Mouse (Mus musculus): ENCODE measurements around the gene Mrps33. TPM values are rescaled to one million over a fixed set of nuclear protein-coding genes. Genes with fewer than 3 reads are reported as not detected.

Gene Mrps33
- total RNA-seq, 1 experiment, result 88.6 TPM

DNA sequence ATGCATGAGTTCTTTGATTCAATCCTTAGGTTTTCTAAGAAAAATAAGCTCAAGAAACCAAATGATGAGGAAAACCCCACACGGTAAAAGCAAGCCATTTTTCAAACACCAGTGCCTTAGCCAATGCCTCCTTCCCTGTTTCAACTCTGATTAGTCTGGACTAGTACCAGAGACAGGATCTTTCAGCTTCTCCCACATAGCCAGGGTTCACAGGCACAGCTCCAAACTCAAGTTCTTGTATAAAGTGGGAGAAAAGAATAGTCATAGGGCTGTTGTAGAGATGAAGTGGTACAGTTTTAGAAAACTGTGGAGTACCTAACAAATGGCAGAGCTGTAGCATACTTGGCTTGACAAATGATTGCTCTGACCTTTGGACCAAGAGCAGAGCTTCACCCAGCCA, 14.6 kb downstream of the Mrps33 start:
- TF ChIP-seq ZC3H11A (IDR thresholded peaks at IDR 0.05; ENCODE audit: borderline replicate concordance, low read depth, low read length) (no peak), CHD2 (IDR thresholded peaks at IDR 0.05; ENCODE audit: low read depth, low read length) (no peak), ZNF384 (IDR thresholded peaks at IDR 0.05; ENCODE audit: low read depth, low read length) (no peak), MAFK (IDR thresholded peaks at IDR 0.05; ENCODE audit: insufficient read depth, low read depth, low read length) (no peak), HCFC1 (IDR thresholded peaks at IDR 0.05; ENCODE audit: borderline replicate concordance, insufficient read depth, low read length) (no peak)
- no peak for DNase-seq (ENCODE audit: low read depth, low spot score)
- Histone ChIP-seq H3K4me1 (ENCODE audit: control insufficient read depth in 2 of 2, insufficient read depth in 2 of 2, low read length in 2 of 2, poor library complexity in 1 of 2) (no peaks in the 10 kb centered on the region), H3K9ac (ENCODE audit: insufficient read depth, low read depth, low read length, poor library complexity, severe bottlenecking) (no peak overlapping the region), H3K4me3 (ENCODE audit: insufficient read depth in 1 of 2, low read depth in 1 of 2, low read length in 2 of 2, poor library complexity in 1 of 2, severe bottlenecking in 1 of 2) (no peak overlapping the region), H3K9me3 (ENCODE audit: control insufficient read depth, insufficient read depth, low read depth, low read length) (no peaks in the 10 kb centered on the region), H3K36me3 (ENCODE audit: control insufficient read depth, insufficient read depth, low read length, poor library complexity, severe bottlenecking) (no peaks in the 10 kb centered on the region), H3K27ac (ENCODE audit: insufficient read depth, low read depth, low read length, poor library complexity, severe bottlenecking) (no peak overlapping the region)
- in situ Hi-C loops (cut with MboI; ENCODE audit: low sequenced_read_pairs in 2 of 2, unreplicated experiment in 2 of 2), result loop anchor here in 1 of 2 experiments (25.0 kb wide), 1 partner anchor 334 kb away; no protein-coding TSS in a partner anchor

DNA sequence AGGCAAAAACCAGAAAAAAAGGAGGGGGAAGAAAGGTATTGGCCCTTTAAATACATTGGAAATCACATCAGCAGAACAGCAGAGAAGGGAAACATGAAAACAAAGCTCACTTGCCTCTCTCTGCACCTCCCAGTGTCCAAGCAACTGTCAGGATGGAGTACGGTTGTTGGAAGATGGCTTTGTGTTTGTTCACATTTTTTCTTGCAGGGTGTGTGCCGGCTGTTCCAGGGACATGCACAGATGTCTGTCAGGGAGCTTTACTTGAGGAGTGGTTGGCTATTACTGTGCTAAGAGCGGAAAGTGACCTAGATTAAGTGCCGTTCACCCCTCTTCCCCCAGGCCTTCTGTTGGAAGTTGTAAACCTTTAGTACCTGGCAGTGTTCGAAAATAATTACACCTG, 19.0 kb downstream of the Mrps33 start:
- in situ Hi-C loops (cut with MboI; ENCODE audit: low sequenced_read_pairs in 2 of 2, unreplicated experiment in 2 of 2), result loop anchor here in 1 of 2 experiments (25.0 kb wide), 1 partner anchor 330 kb away; no protein-coding TSS in a partner anchor
- Histone ChIP-seq H3K9me3 (ENCODE audit: control insufficient read depth, insufficient read depth, low read depth, low read length) (no peaks in the 10 kb centered on the region), H3K36me3 (ENCODE audit: control insufficient read depth, insufficient read depth, low read length, poor library complexity, severe bottlenecking) (no peaks in the 10 kb centered on the region), H3K4me3 (ENCODE audit: insufficient read depth in 1 of 2, low read depth in 1 of 2, low read length in 2 of 2, poor library complexity in 1 of 2, severe bottlenecking in 1 of 2) (no peak overlapping the region), H3K9ac (ENCODE audit: insufficient read depth, low read depth, low read length, poor library complexity, severe bottlenecking) (no peak overlapping the region), H3K27ac (ENCODE audit: insufficient read depth, low read depth, low read length, poor library complexity, severe bottlenecking) (no peak overlapping the region), H3K4me1 (ENCODE audit: control insufficient read depth in 2 of 2, insufficient read depth in 2 of 2, low read length in 2 of 2, poor library complexity in 1 of 2) (peaks cover 0 to 3% of the 10 kb centered on the region in 2 experiments; a peak in 1 of 4 replicates)
- TF ChIP-seq HCFC1 (IDR thresholded peaks at IDR 0.05; ENCODE audit: borderline replicate concordance, insufficient read depth, low read length), result no peak
- TF ChIP-seq ZNF384 (IDR thresholded peaks at IDR 0.05; ENCODE audit: low read depth, low read length), result no peak
- TF ChIP-seq MAFK (IDR thresholded peaks at IDR 0.05; ENCODE audit: insufficient read depth, low read depth, low read length), result no peak
- no peak for TF ChIP-seq ZC3H11A (IDR thresholded peaks at IDR 0.05; ENCODE audit: borderline replicate concordance, low read depth, low read length)
- no peak for TF ChIP-seq CHD2 (IDR thresholded peaks at IDR 0.05; ENCODE audit: low read depth, low read length)
- DNase-seq (ENCODE audit: low read depth, low spot score), result no peak

DNA sequence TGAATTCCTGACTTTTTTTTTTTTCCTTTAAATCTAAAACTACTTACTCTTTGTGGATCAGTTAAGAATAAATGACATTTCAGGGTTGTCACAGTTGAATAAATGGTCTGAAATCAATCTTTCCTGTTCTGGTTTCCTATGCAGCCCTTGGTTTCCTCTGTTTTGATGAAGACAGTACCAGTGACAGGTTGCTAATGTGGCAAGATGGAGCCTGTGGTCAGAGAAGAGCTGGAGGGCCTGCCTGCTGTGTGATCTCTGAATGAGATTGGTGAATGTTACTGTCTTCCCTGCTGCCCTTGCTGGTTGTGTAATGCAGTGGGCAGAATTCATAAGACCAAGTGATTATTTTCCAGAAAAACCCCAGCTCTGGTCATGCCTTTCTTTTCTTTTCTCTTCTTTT, 22.4 kb downstream of the Mrps33 start:
- H3K4me1 ChIP-seq (ENCODE audit: control insufficient read depth in 2 of 2, insufficient read depth in 2 of 2, low read length in 2 of 2, poor library complexity in 1 of 2), result peaks cover 0 to 3% of the 10 kb centered on the region in 2 experiments; a peak in 1 of 4 replicates
- in situ Hi-C loops (cut with MboI; ENCODE audit: low sequenced_read_pairs in 2 of 2, unreplicated experiment in 2 of 2), result loop anchor here in 1 of 2 experiments (10.0 to 25.0 kb wide), 2 partner anchors 214 to 326 kb away; partner anchors contain the start of gene Adck2
- TF ChIP-seq HCFC1 (IDR thresholded peaks at IDR 0.05; ENCODE audit: borderline replicate concordance, insufficient read depth, low read length), result no peak
- no peak for TF ChIP-seq MAFK (IDR thresholded peaks at IDR 0.05; ENCODE audit: insufficient read depth, low read depth, low read length)
- TF ChIP-seq ZNF384 (IDR thresholded peaks at IDR 0.05; ENCODE audit: low read depth, low read length), result no peak
- TF ChIP-seq ZC3H11A (IDR thresholded peaks at IDR 0.05; ENCODE audit: borderline replicate concordance, low read depth, low read length), result no peak
- TF ChIP-seq CHD2 (IDR thresholded peaks at IDR 0.05; ENCODE audit: low read depth, low read length), result no peak
- DNase-seq (ENCODE audit: low read depth, low spot score), result no peak
- no peaks in the 10 kb centered on the region for H3K9me3 ChIP-seq (ENCODE audit: control insufficient read depth, insufficient read depth, low read depth, low read length)
- H3K36me3 ChIP-seq (ENCODE audit: control insufficient read depth, insufficient read depth, low read length, poor library complexity, severe bottlenecking), result no peaks in the 10 kb centered on the region
- no peak overlapping the region for H3K4me3 ChIP-seq (ENCODE audit: insufficient read depth in 1 of 2, low read depth in 1 of 2, low read length in 2 of 2, poor library complexity in 1 of 2, severe bottlenecking in 1 of 2)
- no peak overlapping the region for H3K9ac ChIP-seq (ENCODE audit: insufficient read depth, low read depth, low read length, poor library complexity, severe bottlenecking)
- H3K27ac ChIP-seq (ENCODE audit: insufficient read depth, low read depth, low read length, poor library complexity, severe bottlenecking), result no peak overlapping the region

DNA sequence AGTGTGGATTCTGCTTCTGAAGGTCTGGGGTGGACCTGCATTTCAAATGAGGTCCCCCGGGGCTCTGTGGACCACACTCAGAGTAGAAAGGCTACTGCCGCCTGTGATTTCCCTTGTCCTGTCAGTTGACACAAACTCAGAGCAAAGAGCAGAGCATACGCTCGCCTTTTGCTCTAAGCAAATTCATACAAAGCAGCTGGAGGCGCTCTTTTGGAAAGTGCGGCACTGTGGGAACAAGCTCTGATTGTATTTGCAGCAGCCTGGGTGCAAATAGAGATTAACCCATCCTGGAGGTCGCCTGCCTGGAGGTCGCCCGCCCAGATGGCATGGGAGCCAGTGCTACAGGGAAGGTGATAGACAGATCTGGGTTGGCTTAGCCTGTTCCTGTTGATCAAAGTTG, 23.0 kb downstream of the Mrps33 start:
- Histone ChIP-seq H3K4me1 (ENCODE audit: control insufficient read depth in 2 of 2, insufficient read depth in 2 of 2, low read length in 2 of 2, poor library complexity in 1 of 2) (peaks cover 0 to 3% of the 10 kb centered on the region in 2 experiments; a peak in 1 of 4 replicates), H3K27ac (ENCODE audit: insufficient read depth, low read depth, low read length, poor library complexity, severe bottlenecking) (no peak overlapping the region), H3K9me3 (ENCODE audit: control insufficient read depth, insufficient read depth, low read depth, low read length) (no peaks in the 10 kb centered on the region), H3K36me3 (ENCODE audit: control insufficient read depth, insufficient read depth, low read length, poor library complexity, severe bottlenecking) (no peaks in the 10 kb centered on the region), H3K9ac (ENCODE audit: insufficient read depth, low read depth, low read length, poor library complexity, severe bottlenecking) (no peak overlapping the region), H3K4me3 (ENCODE audit: insufficient read depth in 1 of 2, low read depth in 1 of 2, low read length in 2 of 2, poor library complexity in 1 of 2, severe bottlenecking in 1 of 2) (peak overlapping the region in 1 of 2 experiments; percentile 24; a peak in 1 of 4 replicates)
- TF ChIP-seq HCFC1 (IDR thresholded peaks at IDR 0.05; ENCODE audit: borderline replicate concordance, insufficient read depth, low read length), result no peak
- in situ Hi-C loops (cut with MboI; ENCODE audit: low sequenced_read_pairs in 2 of 2, unreplicated experiment in 2 of 2), result loop anchor here in 1 of 2 experiments (10.0 to 25.0 kb wide), 2 partner anchors 213 to 325 kb away; partner anchors contain the start of gene Adck2
- no peak for DNase-seq (ENCODE audit: low read depth, low spot score)

All from ES-E14 (cell line).